Mouse (Mus musculus): ENCODE measurements at regions not wholly inside any gene's neighbourhood (a gene's known extent, or its start where the extent isn't known, plus 50 kb on each side); places are given as distances from the start of the nearest gene placed in this dataset.

DNA sequence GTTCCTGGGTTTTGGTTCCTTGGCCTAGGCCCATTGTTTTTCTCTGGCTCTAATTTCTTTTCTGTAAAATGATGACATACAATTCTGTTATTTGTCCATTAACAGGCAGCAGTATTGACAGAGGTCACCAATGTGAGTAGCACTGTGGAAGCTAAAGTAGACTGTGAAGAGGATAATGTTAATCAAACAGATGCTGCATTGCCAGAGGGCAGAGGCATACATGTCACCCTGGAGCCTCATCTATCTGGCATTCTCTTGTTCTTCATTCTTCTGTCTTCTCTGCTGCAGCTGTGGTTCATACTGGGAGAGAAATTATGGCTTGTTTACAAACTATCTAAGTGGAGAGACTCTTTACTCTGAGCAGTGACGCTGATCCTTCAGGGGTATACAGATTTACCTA is 2259.2 kb upstream of the Lrrc6 start:
- TF ChIP-seq CTCF (conservative IDR thresholded peaks at IDR 0.05; ENCODE audit: insufficient read depth, insufficient read length, low read depth, low read length) = no peak
- TF ChIP-seq POLR2A (IDR thresholded peaks at IDR 0.05; ENCODE audit: low read depth, low read length) = no peak
